Mouse (Mus musculus): ENCODE data around the gene Myo15b.

The Myo15b gene

DNA sequence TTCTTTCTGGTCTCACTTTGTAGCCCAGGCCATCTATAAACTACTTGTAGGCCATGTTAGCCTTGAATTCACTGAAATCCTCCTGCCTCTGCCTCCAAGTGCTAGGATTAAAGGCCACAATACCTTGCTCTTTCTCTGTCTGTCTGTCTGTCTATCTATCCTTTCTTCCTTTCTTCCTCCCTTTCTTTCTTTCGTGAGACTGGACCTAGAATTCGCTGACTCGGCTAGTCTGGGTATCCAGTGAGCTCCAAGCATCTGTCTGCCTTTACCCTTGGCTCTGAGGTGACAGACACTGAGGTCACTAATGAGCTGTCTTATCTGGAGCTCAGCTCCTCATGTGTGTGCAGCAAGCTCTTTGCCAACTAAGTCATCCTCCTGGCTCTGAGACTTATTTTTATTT lies 17.7 kb downstream of the Myo15b start:
- DNase-seq, result no peak

DNA sequence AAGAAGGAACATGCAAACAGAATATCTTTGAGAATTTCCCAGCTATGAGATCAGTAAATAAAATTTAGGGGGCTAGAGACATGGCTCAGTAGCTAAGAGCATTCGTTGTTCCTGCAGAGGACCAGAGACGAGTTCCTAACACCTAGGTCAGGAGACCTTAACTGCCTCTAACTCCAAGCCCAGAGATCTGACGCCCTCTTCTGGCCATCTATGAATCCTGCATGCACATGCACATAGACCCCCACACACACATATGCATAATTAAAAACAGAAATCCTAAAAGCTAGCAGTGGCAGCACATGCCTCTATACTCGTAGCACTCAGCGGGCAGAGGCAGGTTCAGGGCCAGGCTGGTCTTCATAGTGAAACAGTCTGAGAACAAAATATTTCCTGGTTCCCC lies 18.2 kb downstream of the Myo15b start:
- no peak for DNase-seq

DNA sequence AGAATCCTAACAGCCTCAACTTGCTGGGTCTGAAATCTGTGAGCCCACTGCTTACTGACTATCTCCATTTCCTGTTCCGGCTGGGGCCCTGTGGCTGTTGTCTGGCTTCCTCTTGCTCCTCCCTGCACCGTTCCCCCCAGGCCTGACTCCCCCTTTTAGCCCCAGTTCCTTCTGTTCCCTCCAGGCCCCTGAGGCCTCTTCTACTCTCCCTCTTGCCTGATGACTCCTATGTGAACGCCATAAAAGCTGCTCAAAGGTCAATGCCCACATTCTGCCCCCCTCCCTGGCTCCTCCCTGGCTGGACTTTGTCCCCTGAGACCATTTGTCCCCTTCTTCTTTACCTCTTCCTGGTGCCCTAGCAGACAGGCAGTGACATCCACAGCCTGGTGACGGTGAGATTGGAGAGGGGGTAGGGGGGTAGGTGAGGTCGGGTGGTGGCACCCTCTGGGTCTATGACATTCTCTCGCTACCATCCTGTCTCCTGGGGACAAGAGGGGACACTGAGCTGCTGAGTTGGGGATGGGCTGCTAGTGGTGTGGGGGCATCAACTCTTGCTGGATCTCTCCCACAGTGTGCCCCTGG lies 19.1 kb downstream of the Myo15b start:
- DNase-seq, result no peak

DNA sequence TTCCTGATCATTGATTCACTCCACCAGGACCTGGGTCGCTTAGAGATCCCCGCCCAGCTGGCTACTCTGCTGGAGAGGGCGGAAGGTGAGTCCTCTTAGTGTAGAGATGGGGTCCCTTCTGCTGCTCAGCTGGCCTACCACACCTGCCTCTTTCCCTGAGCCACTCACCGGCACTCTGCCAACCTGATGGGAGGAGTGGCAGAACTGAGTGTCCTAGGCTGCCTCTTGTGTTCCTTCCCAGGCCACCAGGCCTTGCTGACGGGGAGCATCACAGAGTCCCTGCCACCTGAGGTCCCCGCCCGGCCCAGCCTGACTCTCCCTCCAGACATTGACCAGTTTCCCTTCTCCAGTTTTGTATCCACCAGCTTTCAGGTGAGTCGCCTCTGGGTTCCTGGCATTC lies 19.9 kb downstream of the Myo15b start:
- DNase-seq, result no peak

DNA sequence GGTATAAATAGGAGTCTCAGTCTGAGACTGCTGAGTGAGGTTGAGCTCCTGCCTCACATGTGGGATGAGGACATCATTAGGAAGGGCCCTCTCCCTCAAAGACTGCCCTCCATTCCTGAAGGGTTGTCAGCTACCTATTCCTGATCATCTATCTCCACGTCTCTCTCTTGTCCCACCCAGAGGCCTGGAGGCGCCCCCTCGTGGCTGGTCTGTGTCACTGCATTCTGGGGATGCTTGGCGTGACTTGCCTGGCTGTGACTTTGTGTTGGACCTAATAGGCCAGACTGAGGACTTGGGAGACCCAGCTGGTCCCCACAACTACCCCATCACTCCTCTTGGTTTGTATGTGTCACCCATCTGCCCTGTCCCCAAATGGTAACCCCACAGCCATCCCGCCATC lies 22.8 kb downstream of the Myo15b start:
- peak in 1 of 2 experiments; percentile 49 for DNase-seq

DNA sequence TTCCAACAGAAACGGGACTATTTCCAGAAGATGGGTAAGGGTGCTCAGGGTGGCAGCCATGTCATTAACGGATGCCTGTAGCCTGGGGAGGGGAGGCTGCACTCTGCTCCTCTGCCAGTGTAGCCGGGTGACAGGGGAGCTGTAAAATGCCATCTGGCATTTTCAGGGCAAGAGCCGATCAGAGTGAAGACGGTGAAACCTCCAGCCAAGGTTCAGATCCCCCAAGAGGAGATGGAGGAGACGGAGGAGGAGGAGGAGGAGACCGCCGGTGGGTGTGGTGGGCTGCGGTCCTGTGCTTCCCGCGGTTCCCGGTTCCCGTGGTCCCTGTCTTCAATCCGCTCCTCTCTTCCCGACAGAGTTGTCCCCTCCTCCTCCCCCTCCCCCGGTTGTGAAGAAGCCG lies 25.0 kb downstream of the Myo15b start:
- DNase-seq, result no peak

DNA sequence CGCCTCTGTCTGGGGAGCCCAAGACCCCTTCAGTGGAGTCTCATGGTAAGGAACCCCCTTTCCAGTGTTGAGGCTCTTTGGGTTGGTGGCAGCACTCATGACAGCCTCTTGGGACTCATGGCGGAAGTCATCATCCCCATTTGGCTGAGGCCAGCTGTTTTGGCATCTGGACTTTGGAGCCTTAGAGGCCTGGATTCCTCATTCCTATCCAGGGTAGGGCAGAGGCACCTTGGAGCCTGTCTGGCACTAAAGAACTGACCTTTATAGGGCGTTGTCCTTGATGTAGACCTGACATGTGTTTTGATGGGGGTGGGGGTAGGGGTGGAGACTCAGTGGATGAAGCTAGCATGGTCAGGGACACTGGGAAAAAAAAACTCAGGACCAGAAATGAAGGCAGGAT lies 26.2 kb downstream of the Myo15b start:
- DNase-seq, result no peak

DNA sequence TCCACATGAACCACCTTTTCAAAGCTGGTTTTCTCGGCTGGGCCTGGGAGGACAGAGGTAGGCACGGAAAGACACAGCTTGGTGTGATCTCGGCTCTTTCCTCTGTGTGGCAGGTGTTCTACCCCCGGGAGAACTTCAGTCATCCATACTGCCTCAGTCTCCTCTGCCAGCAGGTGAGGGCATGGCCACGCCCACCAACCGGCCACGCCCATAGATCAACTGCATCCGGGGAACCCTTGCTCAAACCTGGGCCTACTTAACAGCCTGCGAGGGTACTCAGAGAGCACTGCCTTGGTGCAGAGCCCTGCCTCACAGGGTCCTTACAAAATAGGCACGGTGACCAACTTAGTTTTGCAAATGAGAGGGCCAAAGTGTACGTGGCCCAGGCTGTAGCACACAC lies 27.1 kb downstream of the Myo15b start:
- DNase-seq, result no peak

DNA sequence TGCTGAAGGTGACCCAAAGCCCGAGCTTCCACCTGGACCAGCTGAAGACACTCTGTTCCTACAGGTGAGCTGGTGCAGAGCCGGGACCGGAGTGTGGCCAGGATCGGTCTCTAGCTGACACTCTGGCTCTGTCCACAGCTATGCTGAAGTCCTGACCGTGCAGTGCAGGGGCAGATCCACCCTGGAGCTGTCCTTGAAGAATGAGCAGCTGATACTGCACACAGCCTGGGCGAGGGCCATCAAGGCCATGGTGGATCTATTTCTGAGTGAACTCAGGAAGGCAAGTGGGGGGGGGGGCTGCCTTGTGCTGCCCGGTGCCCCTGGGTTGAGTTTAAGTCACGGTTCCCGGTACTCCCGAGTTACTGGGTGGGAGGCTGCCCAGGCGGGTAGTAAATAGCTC lies 28.2 kb downstream of the Myo15b start:
- DNase-seq, result no peak

DNA sequence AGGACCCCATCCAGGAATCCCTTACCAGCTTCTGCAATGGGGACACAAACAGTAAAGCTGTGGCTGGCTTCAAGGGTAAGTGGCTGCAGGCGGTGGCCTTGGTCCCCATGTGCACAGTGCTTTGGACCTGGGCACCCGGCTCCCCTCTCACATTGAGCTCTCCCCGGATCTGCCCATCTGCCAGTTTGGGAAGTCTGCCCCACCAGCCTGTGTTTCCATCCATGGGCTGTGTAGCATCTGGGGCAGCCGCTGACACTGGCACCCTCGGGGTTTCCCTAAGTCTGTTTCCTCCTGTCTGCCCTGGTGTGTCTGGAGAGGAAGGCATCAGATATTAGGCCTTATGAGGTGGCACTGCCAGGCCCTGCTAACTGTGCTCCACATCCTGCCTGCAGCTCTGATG lies 29.8 kb downstream of the Myo15b start:
- no peak for DNase-seq

DNA sequence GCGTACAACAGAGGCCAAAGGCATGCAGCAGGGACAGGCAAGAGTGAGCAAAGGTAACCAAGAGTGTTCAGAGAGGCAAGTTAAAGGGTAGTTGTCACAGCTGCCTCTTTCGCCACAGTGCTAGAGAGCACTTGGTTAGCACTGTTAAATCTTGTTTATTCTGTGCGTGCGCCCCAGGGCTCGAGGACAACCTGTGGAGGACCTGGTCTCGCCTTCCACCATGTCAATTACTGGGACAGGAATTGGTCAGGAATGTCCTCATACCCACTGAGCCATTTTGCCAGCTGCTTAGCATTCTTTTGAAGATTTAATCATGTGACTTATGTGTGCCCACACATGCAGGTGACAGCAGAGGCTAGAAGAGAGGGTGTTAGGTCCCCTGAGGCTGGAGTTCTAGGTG lies 31.0 kb downstream of the Myo15b start:
- no peak for DNase-seq

DNA sequence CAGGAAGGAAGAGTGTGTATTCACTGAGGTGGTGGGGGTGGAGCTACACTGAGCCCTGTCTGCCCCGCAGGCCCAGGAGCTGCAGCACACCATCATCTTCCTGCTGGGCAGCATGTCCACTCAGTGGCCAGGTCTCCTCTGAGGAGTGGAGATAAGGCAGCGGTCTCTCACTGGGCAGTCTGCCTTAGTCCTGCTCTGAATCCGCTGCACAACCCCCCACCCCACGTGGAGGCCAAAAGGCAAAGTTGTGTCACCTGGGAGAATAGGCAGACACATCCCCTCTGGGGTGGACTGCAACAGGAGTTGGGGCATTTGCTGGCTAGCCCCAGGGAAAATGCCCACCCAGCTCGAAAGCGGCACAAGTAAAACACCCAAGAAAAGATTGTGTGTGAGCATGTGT lies 34.0 kb downstream of the Myo15b start:
- no peak for DNase-seq

DNA sequence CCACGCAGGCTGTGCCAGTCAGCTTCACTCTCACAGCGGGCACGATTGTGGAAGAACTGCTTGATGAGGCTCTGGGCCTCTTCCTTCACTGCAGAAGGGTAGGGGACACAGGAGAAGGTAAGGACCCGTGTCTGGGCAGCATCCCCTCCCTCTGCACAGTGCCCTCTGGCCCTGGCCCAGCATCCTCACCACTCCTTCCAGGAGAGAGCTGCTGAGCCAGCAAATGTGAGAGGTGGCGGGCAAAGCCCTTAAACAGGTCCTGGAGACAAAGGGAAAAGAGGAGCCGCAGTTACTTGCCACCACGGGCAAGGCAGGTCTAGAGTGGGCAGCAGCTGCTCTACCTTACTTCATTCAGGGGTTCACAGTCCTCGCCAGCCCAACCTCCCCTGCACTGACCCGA lies 34.9 kb downstream of the Myo15b start:
- no peak for DNase-seq

DNA sequence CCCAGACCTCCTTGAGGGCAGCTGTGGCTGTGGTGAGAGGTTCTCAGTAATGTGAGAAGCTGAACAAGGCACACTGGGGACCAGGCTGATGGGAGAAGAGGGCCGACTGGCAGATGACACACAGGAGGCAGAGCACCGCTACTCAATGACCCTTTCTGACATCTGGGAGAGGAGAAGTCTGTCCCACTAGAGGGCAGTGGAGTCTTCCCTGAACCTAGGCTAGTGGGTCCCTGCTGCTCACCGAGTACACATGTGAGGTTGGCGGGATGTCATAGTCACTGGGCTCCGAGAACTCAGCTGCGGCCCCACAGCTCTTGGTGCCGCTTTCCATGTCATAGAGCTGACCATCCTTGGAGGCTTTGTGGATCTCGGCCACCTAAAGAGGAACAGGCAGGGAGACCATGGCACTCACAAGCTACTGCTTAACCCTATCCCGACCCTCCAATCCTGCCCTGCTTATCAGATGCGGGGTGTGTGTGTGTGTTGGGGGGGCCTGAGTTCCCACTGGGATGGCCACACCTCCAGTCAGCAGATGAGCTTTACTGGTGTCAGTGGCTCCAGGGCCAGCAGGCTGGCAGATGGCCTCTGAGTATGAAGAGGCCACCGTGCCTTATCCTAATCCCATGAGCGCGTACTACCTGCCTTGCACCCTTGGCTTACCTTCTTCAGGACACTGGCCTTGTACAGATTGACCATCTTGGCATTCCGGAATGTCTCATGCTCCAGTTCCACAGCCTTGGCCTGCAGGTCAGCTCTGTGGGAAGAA lies 36.7 kb downstream of the Myo15b start:
- no peak for DNase-seq

DNA sequence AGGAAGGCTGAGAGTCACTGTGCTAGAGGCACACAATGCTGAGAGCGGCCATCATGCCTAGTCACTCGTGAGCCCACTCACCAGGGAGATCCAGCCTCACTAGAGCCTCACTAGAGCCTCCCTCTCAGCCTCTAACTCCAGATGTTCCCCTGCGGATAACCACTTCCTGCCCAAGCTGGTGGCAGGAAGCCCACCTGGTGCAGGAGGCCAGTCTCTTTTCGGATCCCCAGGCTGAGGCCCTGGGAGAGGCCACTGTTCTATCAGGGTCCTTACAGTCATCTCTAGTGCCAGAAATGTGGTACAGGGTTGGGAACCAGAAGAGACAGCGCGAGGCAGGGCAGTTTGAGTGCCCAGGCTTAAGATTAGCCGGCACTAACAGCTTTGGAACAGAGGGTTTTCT lies 40.2 kb downstream of the Myo15b start:
- no peak for DNase-seq

DNA sequence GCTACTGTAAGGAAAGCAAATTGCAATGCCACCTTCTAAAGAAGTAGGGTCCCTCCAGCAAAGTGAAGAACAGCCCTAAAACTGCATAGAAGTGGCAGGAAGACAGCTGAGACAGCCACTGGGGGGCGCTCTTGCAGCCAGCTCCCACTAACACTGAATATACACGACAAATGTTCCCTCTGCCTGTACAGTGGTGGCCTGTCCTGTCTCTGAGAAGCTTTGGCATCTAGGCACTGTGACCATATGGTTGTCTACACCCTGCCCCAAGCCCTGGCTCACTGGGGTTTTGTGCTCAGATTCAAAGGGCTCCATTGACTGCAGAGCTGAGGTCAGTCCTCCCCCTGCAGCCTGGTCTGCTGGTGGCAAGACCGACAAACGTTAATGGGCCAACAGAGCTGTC lies 40.7 kb downstream of the Myo15b start:
- DNase-seq, result peak; percentile 65 to 67

DNA sequence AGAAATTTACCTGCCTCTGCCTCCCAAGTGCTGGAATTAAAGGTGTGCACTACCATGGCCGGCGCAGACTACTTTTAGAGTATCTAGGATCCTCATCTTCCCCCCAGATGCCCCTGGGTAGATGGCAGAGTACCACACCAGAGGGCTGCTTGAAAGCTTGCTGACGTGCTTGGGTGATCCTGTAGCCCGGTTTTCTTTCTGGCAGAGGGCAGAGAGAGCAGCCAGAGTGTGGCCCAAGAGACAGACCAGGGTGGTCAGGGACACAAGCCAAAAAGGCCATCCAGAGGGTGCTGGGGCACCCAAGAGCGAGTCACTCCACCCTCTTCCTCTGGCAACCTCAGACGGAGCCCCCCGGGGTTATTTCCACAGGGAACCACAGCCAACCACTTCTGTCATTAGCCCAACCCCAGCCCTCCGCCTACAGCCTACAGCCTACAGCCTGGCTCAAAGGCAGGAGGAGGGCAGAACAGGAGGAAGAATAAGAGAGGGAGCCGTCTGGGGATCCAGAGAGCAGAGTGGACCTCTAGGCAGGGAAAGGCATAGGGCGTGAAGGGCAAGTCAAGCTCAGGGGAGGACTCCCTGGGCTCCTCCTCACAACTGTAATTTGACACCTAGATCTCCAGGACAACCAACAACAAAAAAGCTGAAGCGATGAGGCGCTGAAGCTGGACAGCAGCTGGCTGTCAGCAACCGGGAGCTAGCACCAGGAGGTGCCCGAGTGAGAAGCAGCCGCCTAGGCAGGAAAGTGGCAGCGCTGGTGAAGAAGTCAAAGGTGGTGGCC lies 41.5 kb downstream of the Myo15b start, which contains the start of gene Smim5:
Gene Smim5 (plus strand): TSS at position 481 of the 781 bp plus-strand sequence.
- peak; percentile 66 to 85 for DNase-seq

DNA sequence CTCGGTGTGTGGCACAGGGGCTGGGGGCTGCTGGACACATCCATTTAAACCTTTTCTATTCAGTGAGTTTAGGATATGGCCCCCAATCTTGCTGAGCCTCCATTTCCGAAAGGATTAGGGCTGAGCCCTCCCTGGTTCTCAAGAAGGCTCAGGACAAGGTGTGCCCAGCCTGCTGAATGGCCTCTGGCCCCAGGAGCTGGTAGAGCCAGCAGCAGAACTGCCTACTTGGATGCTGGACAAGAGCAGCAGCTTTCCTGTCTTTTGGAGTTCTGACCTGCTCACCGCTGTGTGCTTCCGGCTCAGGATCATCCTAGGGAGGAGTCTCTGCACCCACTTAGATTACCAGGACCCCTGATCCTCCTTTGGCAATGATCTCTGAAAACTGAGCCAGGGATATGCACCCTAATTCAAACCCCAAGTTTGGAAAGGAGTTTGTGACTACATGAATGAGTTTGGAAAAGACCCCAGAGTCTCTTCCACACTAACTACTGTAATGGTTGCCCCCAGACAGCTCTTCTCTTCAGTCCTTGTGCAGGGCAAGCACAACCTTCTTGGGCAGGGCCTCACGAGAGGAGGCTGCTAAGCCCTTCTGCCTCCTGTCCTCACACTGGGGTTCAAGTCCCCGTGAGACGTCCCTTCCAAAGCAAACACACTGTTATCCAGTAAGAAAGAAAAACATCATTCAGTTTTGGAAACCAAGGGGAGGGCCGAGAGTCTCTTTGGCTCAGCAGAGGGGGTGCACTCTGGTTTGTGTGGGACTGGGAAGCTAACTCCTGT lies 42.5 kb downstream of the Myo15b start:
- DNase-seq, result no peak

DNA sequence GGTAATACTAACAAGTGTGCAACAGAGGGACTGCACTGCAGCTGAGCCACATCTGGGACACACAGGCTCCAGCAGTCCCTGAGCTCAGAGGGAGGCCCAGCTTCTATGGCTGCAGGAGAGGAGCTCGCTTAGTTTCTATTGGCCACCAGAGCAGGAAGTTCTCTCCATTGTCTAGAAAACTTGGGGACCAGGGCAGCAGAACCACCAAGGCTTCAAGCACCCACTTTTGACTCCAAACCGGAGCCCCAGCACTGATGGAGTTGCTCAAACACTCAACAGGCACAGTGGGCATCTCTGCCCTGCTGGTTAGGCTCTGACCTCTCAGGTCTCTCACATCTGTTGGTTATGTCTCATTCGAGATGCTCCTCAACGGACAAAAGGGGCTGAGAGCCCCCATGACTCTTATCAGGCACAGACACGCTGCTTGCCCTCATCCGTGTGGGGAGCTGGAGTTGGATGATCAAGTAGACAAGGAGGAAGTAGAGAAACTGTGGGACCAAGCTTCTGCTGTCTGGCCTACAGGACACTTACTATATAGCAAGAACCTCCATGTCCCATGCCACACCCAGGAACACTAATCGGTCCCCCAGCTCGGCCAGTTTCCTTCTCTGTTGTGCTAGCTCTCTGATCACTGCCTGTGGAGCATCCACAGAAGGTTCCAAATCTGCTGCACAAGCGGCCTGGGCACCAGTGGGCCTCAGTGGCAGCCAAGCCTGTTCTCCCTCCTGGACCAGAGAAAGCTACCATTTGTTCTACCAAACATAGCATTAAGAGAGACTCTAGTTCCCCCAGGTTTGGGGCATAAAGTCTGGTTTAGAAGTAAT lies 43.3 kb downstream of the Myo15b start:
- no peak for DNase-seq

DNA sequence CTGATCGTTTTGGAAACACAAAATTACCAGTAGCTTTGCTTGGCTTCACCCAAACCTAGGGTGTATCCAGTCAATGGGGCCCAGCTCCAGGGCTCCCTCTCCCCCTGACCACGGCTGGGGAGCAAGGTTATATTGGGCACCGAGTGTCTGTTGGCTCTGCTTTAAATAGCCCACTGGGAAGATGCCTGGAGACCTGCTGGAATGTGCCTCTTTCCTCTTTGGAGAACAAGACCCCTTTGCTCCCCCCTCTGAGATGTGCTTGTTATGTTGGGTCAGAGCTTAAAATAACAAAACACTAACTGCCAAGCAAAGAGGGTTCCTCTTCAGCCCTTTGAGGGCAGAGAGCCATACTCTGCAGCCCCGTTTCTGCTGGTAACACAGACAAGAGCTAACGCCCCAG lies 44.0 kb downstream of the Myo15b start:
- no peak for DNase-seq

DNA sequence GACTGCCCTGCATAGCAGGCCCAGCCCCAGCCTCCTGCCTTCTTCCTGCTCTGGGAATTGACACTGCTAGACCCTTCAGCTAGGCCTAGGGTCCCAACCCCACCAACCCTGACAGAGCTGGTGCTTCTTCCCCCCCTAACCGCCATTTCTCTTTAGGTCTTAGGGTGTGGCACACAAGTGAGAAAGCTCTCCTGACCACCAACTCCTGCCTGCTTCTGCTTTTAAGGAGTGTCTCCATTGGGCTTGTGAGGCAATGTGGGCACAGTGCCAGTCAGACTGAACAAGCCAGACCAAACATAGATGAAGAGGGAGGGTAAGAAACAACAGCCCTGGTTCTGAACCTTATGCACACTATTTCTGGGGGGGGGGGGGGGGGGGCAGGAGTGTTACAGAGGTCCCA lies 44.6 kb downstream of the Myo15b start:
- peak; percentile 84 for DNase-seq

All from lung, postnatal 4 days (tissue).